Mouse (Mus musculus): ENCODE measurements around the gene Cobl.

Gene Cobl

DNA sequence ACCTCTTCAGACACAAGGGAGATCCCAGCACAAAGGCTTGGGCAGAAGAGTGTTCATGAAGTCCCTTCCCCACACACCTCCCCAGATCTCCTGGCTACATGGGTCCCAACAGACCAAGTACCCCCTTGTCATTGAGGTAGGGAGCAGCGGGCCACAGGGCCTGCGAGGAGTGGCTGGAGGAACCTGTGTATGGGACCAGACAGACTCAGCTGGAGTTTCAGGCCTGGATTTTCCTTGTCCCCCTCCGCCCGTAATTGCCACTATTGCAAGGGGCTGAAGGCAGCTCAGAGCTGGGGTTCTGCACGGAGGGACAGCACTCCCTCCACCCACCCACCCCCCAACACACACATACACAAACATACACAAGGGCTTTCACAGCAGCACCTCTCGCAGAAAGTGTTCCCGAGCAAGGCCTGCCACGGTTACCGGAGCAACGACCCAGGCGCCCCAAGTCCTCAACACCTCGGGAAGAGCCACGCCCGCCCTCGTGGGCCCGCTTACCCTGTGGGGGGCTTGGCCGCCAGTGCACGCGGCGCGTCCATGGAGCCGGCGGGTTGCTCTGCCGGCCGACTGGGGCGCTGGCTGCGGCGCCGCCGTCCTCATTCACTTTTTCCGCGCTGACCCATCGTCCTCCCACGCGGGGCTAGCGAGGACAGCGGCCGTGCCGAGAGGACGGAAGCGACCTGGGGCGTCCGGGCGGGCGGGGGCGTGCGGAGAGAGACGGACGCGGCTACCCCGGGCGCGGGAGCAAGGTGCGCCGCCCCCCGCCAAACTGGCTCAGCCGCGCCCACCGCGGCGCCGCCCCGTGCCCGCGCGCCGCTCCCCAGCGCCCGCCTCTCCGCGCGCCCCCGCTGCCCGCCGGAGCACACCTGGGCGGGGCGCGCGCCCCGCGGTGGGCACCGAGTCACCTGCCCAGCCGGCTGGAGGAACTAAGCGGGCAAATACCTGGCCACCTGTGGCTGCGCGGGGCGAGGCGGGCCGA, at the start of gene Cobl:
Gene Cobl (minus strand): TSS at position 780 of the 982 bp plus-strand sequence.
- DNase-seq: peak; percentile 33

DNA sequence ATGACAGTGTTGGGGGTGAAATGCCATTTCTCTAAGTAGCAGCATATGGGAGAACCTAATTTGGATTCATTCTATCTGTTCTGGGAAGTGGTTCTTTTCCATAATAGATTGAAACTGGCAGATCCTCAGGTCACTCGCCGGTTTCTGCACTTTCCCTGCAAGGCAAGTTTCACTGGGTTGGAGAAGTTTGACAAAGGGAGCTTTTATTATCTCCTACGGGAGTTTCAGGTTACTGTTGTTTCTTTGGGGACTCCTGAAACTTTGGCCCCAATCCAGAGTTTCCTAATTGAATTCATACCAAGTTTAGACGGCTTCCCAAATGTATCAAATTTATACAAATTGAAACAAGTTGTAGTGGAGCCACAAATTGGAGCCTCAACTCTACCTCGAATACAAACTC, 49.0 kb upstream of the Cobl start:
- no peak for DNase-seq

DNA sequence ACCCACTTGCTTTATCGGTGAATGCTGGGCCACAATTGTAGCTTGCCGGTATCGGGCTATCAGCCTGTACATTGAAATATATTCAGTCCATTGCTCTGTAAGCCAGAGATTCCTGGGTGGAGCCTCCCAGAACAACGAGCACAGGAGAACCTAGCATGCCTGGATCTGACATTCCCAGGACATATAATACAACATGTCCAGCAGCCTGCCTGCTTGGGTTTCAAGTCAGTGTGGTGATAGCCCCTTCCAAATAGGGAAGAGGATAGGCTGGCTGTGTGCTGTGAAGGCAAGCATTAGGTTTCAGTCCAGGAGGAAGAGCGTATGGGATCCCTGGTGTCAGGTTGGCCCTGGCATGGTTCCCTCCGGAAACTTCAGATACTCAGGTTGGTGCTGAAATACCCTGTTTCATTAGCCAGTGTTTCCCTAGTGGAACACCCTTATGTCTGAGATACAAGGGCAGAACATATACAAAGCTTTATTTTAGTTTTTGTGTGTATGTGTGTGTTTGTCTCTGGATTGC, 41.7 kb upstream of the Cobl start:
- DNase-seq: no peak

GRCm38 (mm10) chr11:12503756-12504155, 39.0 kb upstream of the Cobl start:
- no peak for DNase-seq

- DNase-seq: no peak
Measured at GRCm38 (mm10) chr11:12501721-12502120, 37.0 kb upstream of the Cobl start.

DNA sequence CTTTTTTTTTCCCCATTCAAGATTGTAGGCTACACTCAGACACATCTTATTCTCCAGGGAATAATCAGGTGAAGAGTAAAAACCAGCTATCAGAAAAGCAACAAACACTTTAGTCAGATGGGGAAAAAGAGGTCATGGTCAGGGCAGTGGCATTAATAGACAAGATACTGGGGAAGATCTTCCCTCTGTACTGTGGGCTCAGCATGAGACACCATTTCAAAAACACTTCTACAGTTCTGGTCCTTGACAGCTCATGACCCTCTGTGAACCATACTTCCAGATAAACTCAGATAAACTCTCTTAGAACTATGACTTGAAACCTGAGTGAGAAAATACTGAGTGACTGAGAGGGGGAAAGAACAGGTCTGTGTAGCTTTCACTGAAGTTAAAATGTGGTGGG, 29.0 kb upstream of the Cobl start:
- no peak for DNase-seq

DNA sequence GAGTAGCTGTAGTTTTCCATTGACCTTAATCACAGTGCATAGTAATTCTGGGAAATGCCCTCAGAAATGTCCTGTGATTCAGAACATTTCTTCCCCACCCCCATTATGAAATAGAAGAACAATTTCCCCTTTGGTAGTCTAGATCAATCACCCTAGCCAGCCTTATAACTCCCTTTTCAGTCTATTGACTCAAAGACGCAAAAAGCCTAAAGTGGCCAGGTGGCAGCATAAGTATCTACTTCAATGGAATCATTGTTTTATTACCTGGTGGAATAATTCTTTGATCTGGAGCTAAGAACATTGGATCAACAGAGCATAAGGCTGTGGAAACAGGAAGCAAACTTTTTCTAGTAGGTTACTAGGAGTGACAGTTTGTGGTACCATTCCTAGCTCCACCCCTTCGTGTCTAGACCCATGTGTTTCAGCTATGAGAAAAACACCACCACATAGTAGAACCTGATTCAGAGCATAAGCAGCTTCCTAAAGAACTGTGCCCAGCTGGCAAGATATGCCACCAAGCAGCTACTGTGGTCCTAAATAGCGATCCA, 15.2 kb upstream of the Cobl start:
- DNase-seq: no peak

GRCm38 (mm10) chr11:12474299-12474935, 9.7 kb upstream of the Cobl start:
- DNase-seq: no peak

DNA sequence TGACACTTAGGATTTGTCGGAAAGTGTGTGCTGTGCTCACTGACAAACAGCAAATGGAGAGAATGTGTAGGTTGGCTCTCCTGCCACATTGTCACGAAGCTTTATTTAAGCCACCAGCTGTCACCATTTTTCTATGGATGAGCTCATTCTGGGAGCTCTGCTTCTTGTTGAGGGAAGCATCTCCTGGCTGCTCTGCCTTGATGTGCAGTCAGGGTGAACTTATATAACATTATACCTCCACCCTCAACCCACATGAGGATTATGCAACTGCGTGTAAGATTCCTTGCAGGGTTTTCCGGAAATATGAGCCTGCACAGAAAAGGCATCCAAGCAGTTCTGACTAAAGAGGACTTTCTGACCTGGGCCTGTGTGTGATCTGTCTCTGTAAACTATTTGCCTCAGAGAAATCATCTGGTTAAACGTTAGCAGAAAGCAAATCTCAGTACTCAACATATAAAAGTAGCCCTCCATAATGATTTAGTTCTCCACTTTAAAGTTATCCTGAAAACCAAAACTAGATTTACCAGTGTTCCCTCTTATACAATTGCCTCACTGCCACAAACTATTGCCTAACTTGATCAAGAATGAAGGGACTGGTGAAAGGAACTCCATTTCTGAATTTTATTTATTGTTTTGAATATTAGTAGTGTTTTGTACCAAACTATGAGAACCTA, 9.0 kb upstream of the Cobl start:
- DNase-seq: no peak

DNA sequence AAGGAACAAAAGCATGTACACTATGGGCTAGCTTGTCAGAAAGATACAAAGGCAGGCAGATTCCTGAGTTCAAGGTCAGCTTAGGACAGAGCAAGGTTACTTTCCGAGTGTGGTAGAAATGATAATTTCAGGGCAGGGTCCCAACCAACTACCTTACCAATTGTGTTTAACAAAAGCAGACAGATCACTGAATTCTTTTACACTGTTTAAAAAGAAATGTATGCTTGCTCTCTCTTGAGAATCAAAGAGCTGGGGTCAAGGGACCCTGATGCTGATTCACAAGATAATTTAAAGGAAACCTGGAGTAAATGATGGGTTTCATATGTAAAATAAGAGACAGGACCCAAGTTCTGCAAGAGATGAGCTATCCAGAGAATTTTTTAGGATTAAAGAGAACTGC, 4.9 kb upstream of the Cobl start:
- no peak for DNase-seq

DNA sequence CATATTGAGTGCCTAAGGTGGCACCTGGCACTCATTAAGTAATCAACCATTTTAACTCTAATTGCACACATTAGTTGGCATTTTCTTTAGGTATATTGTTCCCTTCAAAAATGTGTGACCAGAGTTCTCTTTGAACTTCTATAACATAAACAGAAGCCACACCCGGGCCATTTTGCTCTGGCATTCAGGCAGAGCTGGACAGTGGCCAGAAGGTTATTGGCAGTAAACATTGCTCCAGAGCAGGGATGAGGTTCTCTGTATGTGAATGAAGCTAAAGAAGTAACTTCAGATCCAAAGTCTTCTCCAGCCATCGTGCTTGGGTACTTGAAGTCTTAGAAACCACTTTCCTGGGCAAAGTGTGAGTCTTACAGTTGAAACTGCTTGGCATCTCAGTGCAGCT, 3.9 kb upstream of the Cobl start:
- no peak for DNase-seq

GRCm38 (mm10) chr11:12467836-12468235, 3.1 kb upstream of the Cobl start:
- no peak for DNase-seq

- no peak for DNase-seq
Measured at GRCm38 (mm10) chr11:12467217-12467616, 2.5 kb upstream of the Cobl start.

GRCm38 (mm10) chr11:12466606-12467005, 1.8 kb upstream of the Cobl start:
- no peak for DNase-seq

DNA sequence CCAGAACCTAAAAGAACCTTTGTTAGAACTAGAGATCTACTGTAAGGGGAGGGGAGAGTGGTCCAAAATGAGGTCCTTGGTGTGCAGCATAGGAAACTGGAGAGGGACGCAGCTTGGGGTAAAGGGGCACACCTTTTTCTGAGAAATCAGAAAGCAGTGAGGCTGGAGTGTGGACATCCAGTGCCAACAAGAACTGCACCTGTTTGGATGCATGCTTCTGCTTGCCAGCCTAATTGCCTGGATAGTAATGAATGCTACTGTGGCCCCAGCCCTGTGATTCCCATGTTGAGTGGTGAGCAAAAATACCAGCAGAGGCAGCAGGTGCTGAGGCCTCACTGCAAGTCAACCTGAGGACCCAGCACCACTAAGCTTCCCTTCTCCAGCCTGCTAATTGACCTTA, 469 bp upstream of the Cobl start:
- DNase-seq: no peak

- DNase-seq: no peak
Measured at GRCm38 (mm10) chr11:12463615-12464170, 1.1 kb downstream of the Cobl start.

DNA sequence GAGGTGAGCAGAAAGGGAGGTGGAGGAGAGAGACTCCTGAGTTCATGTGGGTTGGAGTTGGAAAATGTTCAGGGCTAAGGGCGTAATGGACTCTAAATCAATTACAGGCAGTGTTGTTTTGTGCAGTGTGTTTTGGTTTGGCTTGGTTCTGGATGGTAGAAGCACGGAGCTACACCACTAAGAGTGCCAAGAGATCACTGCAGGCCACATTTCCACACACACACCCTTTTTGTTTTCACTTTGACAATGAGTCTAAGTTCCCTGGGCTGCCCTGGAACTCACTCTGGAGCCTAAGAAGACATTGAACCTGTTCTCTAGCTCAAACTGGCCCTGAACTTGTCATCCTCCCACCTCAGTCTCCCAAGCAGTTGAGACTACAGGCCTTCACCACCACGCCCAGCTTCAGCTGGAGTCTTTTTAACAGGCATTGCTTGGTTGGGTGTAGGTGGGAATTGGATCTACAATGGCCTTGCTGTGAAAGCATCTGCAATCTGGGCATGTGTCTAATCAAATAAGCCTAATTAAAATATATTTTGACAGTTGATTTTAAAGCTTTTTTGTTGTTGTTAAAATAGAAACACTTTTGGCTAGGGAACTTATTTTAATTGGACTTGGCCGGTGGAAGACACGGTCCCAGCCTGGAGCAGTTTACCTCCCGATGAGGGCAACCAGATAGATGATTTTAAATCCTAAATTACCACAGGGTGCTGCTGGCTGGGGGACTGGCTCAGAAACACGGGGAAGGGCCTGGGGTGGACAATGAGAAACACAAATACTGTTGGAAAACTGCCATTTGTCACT, 4.8 kb downstream of the Cobl start:
- DNase-seq: no peak

DNA sequence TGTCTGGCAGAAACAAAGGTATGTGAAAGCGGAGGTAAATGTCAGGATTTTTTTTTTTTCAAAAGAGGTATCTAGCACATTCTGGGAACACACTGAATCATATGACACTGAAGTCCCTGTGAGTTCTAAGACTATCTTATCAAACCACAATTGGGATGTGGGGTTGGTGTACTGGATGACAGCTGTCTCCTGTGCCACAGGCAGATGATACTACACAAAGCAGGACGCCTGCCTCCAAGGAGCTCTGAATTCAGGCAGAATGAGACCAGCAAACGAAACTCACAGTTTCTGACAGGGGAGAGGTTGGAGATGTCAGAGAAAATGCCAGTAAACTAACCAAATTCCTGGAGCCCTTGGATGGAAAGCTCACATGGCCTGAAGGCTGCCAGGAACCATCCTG, 5.9 kb downstream of the Cobl start:
- DNase-seq: no peak

- no peak for DNase-seq
Measured at GRCm38 (mm10) chr11:12458392-12458791, 6.4 kb downstream of the Cobl start.

- no peak for DNase-seq
Measured at GRCm38 (mm10) chr11:12448101-12448500, 16.7 kb downstream of the Cobl start.

DNA sequence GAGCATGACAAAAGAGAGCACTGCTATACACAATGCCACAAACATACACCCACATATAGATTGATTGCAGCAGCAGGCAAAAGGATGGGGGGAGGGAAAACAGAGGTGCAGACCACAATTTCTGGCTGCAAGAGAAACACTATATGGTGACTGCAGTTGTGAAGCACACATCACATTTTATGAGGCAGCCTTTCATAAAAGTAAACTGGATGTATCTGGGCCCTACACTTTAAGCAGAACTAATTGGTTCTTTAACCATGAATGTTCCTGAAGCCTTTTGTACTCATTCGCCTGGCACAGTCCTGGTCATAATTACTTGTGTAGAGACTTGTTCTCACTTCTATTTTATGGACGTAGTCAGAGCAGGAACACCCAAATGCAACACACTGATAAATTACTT, 19.5 kb downstream of the Cobl start:
- no peak for DNase-seq

DNA sequence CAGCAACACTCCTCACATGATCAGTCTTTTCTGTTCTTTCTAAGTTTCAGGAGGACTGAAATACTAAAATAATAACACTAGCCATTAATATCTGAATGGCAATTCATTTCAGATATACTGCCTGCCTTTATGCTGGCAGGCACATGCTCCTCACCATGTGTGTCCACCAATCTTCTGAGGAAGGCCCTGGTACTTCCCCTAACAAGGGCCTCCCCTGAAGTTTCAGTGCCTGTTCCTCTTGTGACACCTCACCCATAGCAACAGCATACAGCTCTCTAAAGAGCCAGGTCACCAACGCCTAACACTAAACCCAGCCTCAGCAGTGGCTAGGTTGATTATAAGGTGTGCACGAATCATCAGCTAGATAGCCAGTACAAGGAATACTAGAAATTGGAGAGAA, 20.5 kb downstream of the Cobl start:
- DNase-seq: no peak

All from right cerebral cortex, postnatal 14 days (tissue).